Mouse (Mus musculus): ENCODE measurements at regions not wholly inside any gene's neighbourhood (a gene's known extent, or its start where the extent isn't known, plus 50 kb on each side); places are given as distances from the start of the nearest gene placed in this dataset.
"Not testable (repeated sequence)": the region's sequence is repeated elsewhere in the genome, so short reads cannot be mapped to it uniquely, and the experiment has no call there.

GRCm38 (mm10) chr3:124092404-124093121 is 228.1 kb upstream of the Tram1l1 start:
- no peak for DNase-seq
- intact Hi-C loops (cut with DNase I): no loop called here

DNA sequence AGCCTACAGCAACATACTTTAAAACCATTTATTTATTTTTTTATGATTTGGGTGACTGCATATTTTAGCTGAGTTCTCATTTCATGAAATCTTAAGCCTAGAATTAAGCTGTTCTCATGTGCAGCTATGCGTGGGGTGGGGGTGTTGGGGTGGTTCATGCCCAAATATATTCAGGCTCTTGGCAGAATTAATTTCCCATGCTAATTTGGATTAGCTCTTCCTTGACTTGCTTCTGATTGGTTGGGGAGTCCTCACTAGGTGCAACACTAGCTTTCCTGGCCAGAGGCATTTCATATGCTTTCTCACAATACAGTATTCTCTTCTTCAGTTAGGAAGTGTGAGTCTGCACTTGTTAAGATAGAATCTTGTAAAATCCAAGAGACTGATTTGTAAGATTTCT is 206.7 kb upstream of the Tram1l1 start:
- intact Hi-C loops (cut with DNase I): no loop called here
- no peak for DNase-seq

DNA sequence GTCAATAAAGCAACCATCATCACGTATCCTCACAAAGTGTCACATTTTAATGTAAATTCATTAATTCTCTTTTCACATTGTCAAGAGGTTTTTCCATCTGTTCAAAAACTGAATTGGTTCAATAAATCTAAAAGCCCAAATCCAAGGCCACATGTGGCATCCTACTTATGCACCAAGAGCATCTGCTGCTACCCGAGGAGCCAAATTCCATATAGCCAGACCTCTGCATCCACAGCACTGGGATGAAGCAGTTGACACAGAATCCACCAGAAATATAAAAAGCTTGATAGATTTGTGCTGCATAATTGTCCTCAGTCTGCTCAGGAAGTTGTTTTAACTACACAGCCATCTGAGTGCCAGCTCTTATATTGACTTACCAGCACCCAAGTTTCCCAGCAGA is 164.4 kb upstream of the Tram1l1 start:
- intact Hi-C loops (cut with DNase I): no loop called here
- DNase-seq: no peak

DNA sequence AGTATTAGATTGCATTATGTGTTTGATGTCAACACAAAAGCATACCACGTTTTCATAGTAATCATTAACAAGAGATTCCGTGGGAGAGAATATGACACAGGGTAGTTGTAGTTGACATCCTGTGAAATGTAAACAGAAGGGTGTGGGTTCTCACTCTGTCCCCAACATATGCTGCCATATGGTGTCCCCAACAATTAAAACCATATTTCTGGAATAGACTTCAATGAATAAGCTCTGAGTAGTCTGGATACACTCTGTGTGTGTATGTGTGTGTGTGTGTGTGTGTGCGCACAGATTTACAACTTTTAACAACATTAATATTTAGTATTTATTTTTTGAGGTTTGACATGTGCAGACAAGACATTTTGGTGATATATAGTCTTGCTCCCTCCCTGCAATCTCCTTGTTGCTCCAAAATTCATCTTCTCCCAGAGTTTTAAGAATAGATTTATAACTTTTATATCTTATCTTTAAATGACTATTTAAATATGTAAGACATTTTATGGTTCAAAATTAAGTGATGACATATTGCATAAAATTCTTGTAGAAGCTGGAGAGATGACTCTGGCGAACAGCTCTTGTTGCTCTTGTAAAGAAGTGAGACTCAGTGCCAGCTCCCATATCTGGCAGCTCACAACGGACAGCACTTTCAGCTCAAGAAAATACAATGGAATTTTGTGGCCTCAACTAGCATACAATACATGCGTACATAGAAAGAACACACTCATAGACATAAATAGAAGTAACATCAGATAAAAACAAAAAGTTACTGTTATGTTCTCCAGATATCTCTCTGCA is 162.6 kb upstream of the Tram1l1 start:
- DNase-seq: no peak

DNA sequence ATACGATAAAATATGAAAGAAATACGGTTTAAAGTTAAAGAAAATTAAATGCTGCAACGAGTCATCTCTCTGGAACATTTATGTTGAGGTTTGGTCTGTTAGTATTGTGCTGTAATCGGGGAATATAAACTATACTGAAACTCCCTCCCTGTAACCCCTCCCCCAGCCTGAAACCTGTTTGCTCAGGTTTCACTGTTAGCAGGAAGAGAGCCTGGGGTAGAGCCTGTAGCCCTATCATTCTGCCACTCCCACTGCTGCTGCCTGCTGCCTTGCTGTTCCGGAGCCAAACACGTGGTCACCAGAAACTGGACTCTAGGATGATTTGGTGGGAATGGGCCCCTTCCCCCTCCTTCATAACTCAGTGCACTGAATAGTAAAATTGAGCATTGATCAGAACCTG is 127.3 kb upstream of the Tram1l1 start:
- intact Hi-C loops (cut with DNase I); DNase-seq: not testable (repeated sequence)

More for the DNA sequence above, 162.6 kb upstream of the Tram1l1 start:
- intact Hi-C loops (cut with DNase I): no loop called here

DNA sequence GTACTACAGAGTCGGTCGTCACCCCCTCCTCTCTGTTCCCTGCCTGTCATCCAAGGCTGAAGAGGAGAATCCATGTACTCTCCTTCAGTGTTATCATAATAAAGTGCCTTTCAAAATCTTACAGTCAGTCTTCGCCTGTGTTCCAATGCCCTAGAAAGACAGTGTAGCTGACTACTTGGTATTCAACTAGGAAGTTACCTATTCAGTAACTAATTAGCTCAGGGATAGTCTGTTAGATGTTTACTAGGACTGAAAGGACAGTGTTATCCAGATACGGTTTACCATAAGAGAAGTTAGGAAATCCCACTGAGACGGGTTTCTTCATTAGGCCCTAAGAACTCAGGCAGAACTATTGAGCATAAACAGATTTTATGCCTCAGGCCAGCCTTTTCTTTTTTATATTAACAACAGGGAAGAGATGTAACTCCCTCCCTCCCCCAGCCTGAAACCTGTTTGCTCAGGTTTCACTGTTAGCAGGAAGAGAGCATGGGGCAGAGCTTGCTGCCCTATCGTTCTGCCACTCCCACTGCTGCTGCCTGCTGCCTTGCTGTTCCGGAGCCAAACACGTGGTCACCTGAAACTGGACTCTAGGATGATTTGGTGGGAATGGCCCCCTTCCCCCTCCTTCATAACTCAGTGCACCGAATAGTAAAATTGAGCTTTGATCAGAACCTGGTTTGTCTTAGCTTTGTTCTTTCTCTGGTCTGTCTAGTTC is 120.3 kb upstream of the Tram1l1 start:
- intact Hi-C loops (cut with DNase I); DNase-seq: not testable (repeated sequence)

- intact Hi-C loops (cut with DNase I): no loop called here
Observed at GRCm38 (mm10) chr3:124217131-124217530, 103.5 kb upstream of the Tram1l1 start.

GRCm38 (mm10) chr3:124225982-124226381 is 94.7 kb upstream of the Tram1l1 start:
- intact Hi-C loops (cut with DNase I): no loop called here
- no peak for DNase-seq

More at GRCm38 (mm10) chr3:124217131-124217530, 103.5 kb upstream of the Tram1l1 start:
- DNase-seq: no peak

DNA sequence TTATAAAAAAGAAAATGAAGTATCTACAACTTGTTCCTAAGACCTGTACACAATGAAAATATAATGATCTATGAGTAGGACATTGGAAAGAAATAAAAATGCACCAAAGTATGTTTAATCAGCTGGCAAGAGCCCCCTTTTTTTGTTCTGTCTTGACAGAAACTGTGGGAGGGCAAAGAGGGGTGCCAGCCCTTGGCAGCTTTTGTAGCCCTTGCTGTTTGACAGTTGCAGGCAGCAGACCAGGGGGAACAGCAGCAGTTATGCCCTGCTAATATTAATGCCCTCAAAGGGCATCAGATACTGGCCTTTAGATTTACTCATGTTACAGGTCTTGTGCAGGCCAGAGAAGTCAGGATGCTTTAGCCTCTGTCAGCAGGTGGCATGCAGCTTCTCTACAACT is 93.0 kb upstream of the Tram1l1 start:
- intact Hi-C loops (cut with DNase I): no loop called here

GRCm38 (mm10) chr3:124240936-124241733 is 79.5 kb upstream of the Tram1l1 start:
- intact Hi-C loops (cut with DNase I): no loop called here
- DNase-seq: no peak

More for the DNA sequence above, 93.0 kb upstream of the Tram1l1 start:
- no peak for DNase-seq

- intact Hi-C loops (cut with DNase I): no loop called here
- DNase-seq: no peak
Observed at GRCm38 (mm10) chr3:124241734-124242006, 79.0 kb upstream of the Tram1l1 start.

DNA sequence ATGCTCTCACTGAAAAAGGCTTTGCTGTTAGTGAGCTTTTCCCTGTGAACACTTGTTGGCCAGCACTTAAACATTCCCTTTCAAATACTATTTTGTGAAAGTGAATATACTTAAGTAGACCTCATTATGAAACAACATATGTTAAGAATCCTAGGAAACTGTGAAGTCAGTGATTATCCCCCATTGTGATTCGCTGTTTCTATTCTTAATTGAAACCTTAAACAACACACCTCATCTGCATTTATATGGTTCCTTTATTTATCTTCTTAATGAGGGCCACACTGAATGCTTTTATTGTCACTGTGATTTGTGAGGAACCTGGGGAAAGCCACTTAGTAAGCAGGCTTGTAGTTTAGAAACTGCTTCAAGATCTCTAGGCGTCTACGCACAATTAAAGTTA is 58.5 kb upstream of the Tram1l1 start:
- intact Hi-C loops (cut with DNase I): no loop called here

DNA sequence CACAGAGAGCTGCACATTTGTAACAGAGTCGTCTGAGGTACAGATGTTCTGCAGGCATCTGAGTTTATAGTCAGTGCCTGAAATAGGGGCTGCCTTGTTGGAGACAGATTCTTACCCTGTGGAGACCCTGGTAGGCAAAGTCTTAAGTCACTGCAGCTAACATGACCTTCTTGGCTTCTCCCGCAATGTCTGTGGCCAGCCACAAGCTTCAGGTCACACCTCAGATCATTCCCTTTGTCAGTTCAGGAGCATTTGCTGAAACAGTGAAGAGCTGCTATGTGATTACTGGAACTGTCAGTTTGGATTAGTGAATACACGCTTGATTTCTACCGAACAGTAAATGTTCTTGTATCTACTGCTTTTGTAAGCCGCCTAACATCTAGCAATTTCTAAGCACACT is 53.8 kb upstream of the Tram1l1 start:
- intact Hi-C loops (cut with DNase I): no loop called here
- no peak for DNase-seq

More for the DNA sequence above, 58.5 kb upstream of the Tram1l1 start:
- no peak for DNase-seq

GRCm38 (mm10) chr3:124270506-124270905 is 50.1 kb upstream of the Tram1l1 start:
- intact Hi-C loops (cut with DNase I): loop anchor here (10.0 kb wide), 3 partner anchors 314 to 576 kb away; partner anchors contain the start of genes 1700003H04Rik and Ndst3
- no peak for DNase-seq

All from heart, postnatal 10 days (tissue).